Mouse (Mus musculus): ENCODE data around the gene Asphd2.

The Asphd2 gene

DNA sequence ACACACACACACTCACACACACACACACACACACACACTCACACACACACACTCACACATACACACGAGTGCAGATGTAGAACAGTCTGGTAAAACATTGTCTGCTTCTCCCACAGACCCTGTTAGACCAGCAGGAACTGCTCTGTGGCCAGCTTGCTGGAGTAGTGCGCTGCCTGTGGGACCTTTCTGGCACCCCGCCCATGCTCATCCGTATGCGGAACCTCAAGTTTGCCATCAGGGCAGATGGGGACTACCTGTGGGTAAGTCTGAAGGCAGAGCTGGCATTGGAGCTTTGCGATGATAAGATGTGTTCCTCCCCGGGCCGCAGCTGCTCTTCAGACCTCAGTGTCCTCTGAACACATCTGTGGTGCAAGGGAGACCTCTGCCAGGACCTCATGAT is 45.5 kb downstream of the Asphd2 start:
- DNase-seq (ENCODE audit: low read depth, low spot score), result no peak

DNA sequence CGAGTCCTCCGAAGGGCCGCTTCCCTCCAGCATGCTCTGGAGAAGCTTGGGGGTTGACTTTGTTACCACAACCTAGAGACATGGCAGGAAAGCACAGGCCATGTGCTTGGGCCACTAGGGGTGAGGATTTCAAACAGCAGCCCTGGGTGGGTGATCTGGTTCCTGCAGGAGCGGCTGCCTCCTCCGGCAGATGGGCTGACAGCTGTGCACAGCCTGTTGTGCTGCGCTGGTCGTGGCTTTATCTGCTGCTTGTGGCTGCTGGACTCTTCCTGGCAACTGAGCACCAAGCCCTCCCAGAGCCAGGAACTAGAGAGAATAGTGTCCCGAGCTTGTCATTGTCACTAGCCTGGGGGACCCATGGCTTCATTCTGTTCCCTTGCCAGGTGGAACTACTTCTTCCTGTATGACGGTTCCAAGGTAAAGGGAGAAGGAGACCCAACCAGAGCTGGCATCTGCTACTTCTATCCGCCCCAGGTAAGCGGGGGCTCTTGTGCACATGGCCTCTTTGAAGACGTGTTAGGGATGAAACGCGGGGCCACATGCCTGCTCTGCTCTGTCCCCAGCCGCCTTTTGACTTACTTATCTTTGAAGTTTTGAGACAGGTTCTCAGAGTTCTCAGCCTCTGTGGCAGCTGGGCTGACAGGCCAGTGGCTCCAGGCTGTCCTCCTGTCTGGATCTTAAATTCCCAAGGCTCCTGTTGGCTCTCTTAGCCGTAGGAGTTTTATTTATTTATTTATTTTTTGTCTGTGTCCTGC is 48.3 kb downstream of the Asphd2 start:
- DNase-seq (ENCODE audit: low read depth, low spot score), result no peak

DNA sequence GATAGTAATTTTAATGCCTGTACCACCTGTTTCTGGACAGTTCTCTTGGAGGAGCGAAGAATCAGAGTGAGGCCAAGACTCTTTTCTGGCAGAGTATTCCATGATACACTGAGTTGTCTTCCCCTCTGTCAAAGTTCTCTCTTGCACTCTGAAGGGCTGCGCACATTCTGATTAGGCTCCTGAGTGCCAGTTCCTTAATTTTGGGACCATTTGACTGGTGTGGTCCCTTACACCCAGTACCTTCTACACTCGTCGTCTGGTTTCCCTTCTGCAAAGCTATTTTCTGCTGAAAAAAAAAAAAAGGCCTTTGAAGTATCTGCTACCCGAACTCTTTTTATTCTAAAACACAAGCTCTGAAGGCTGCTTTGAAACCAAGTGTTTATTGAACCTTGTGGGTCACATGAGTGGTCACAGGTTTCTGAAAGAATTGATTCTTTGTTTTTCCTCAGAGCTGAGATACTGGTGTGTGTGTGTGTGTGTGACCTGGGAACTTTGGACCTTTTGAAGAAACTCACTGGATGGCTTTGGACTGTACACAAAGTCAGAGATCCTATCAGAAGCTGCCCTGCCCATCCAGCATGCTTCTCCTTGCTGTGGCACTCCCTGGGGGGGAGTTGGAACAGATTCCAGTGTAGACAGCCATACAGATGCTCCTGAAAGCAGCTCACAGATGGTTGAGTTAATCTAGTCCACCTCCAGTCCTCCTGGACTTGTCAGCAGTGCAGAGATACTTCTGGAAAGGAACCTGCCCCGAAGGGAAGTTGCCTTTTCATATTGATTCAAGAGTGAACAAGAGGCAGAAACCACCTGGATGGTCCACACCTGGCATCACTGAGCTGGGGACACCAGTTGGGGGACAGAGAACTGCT is 50.3 kb downstream of the Asphd2 start:
- DNase-seq (ENCODE audit: low read depth, low spot score), result peak; percentile 80

DNA sequence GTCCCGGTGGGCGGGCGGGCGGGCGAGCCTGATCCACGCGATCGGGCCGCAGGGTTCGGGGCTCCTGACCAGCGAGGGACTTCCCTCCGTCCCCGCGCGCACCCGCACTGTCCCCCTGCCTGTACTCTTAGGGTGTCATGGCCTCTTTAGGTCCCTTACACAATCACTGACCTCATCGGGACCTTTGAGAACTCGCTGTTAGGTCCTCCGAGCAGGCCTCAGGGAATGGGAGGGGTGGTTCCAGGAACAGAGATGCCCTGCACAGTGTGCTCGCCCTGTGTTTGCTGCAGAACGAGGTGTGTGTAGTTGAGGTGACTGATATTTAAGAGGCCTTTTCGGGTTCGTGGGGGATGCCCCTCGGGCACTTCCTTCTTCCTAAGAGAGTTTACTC is 51.5 kb downstream of the Asphd2 start:
- DNase-seq (ENCODE audit: low read depth, low spot score), result peak; percentile 77

DNA sequence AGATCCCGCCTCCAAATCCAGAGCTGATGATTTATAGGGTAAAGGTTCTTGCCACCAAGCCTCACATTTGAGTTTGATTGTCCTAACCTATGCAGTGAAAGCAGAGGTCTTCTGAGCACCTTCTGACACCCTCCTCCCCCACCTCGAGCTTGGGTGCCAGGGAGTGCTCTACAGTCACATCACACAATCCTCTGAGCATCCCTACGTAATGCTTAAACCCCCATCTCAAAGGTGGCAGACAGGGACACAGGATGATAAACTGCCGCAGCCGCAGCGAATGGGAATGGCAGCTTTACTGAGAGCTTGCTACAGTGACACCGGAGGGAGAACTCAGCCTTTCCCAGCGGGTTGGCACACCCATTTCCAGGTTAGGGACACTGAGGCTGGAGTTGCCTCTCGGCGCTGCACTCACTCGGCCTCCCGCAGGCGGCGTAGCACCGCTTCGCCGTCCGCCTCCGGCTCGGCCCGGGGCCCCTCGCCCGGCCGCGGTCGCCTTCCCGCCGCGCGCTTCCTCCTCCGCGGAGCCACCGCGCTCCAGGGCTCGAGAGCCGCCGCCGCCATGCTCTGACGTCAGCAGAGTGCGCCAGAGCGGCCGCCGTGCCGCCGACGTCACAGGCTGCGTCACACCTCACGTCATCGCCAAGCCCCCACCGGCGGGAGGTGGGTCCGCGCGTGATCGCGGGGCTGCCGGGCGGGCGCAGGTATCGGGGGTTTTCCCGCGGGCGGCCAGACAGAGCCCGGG is 52.0 kb downstream of the Asphd2 start, which contains the start of the genes Srrd and Hps4:
Srrd (minus strand) TSS at position 578 of the 742 bp plus-strand sequence.
Hps4 (plus strand) TSS at position 621 of the 742 bp plus-strand sequence.
- DNase-seq (ENCODE audit: low read depth, low spot score), result peak; percentile 87

DNA sequence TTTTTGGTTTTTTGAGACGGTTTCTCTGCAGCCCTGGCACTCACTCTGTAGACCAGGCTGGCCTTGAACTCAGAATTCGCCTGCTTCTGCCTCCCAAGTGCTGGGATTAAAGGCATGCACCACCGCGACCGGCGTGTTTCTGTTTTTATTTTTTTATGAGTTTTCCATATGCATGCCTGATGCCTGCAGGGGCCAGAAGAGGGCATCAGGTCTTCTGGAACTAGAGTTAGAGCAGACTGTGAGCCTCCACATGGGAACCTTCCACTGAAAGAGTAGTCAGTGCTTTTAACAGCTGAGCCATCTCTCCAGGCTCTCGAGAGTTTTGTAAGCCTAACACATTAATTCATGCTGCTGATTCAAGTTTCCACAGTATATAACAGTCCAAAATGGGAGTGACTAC is 55.5 kb downstream of the Asphd2 start:
- DNase-seq (ENCODE audit: low read depth, low spot score), result no peak

DNA sequence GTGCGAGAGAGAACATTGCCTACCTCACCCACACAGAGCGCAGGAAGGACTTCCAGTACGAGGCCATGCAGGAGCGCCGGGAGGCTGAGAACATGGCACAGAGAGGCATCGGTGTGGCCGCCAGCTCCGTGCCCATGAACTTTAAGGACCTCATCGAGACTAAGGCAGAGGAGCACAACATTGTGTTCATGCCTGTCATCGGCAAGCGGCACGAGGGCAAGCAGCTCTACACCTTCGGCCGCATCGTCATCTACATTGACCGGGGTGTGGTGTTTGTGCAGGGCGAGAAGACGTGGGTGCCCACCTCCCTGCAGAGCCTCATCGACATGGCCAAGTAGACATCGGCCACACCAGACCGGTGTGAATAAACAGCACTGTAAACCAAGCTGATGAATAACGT is 57.7 kb downstream of the Asphd2 start:
- no peak for DNase-seq (ENCODE audit: low read depth, low spot score)

DNA sequence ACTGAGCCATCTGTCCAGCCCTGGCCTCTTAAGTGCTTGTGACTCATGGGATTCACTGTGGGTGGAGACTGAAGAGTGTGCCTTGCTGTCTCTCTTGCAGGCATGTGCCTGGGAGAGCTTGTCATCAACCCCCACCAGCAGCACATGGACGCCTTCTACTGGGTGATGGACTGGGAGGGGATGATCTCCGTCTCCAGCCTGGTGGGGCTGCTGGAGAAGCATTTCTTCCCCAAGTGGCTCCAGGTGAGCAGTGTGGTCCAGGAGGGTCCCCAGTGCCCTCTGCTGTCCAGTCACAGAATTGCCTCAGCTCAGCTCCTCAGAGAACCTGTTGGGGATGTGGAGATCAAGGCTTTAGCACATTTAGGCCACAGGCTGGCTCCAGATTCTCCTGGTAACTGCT is 59.2 kb downstream of the Asphd2 start:
- DNase-seq (ENCODE audit: low read depth, low spot score), result peak; percentile 54
